Mouse (Mus musculus): ENCODE data around the gene Mrpl53. TPM values are rescaled to one million over a fixed set of nuclear protein-coding genes. Genes with fewer than 3 reads are reported as not detected.

The Mrpl53 gene
- polyA plus RNA-seq, 1 experiment: 83.6 TPM

DNA sequence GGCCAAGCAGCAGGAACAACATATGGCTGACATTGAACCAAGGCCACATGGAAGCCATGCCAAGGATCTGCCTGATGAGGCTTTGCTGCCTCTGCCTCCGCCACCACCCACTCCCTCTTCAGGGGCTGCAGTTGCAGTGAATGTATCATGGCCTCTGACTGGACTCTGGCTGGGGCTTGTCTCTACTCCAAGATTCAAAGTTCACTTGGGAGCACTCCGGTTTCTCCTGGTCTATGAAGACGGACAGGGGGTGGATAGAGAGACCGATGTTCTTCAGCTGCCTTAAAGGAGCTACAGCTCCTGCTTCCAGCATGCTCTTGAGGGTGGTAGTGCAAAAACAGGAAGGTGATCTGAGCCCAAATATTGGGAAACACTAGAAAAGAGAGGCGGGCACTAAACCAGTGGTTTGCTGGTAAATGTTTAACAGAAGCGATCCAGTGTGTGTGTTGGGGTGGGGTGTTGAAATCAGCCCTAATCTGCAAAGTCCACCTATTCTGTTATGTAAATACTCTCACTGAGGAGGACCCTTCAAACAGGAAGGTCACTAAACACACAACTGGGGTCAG, 22.7 kb downstream of the Mrpl53 start:
- Histone ChIP-seq H3K4me3 (ENCODE audit: control insufficient read depth, insufficient read depth, low read length) (no peak overlapping the region), H3K27me3 (ENCODE audit: control insufficient read depth, insufficient read depth, low read length) (peaks cover 5% of the 10 kb centered on the region), H3K36me3 (ENCODE audit: control insufficient read depth, insufficient read depth, low read length) (no peaks in the 10 kb centered on the region), H3K4me1 (replicated peaks; ENCODE audit: control insufficient read depth, insufficient read depth, low read length) (peaks cover 5% of the 10 kb centered on the region; the same call in 1 of the 2 replicates), H3K27ac (ENCODE audit: control insufficient read depth, insufficient read depth, low read length) (no peak overlapping the region)
- TF ChIP-seq POLR2A (IDR thresholded peaks at IDR 0.05; ENCODE audit: control insufficient read depth, extremely low read depth, insufficient read depth, low read length, poor library complexity): no peak
- no peak for TF ChIP-seq CTCF (IDR thresholded peaks at IDR 0.05; ENCODE audit: borderline replicate concordance, control insufficient read depth, extremely low read depth, insufficient read depth, low read length, poor library complexity)
- DNase-seq: no peak
- WGBS: 74% methylated on average over 6 of the region's 6 CpGs

- H3K4me1 ChIP-seq (replicated peaks; ENCODE audit: control insufficient read depth, insufficient read depth, low read length): peaks cover 13% of the 10 kb centered on the region
- no peak overlapping the region for H3K4me3 ChIP-seq (ENCODE audit: control insufficient read depth, insufficient read depth, low read length)
- no peaks in the 10 kb centered on the region for H3K36me3 ChIP-seq (ENCODE audit: control insufficient read depth, insufficient read depth, low read length)
- no peak for DNase-seq
- no peak overlapping the region for H3K27ac ChIP-seq (ENCODE audit: control insufficient read depth, insufficient read depth, low read length)
- TF ChIP-seq CTCF (IDR thresholded peaks at IDR 0.05; ENCODE audit: borderline replicate concordance, control insufficient read depth, extremely low read depth, insufficient read depth, low read length, poor library complexity) (no peak), POLR2A (IDR thresholded peaks at IDR 0.05; ENCODE audit: control insufficient read depth, extremely low read depth, insufficient read depth, low read length, poor library complexity) (no peak)
- 91% methylated on average over 9 of the region's 9 CpGs for WGBS
- H3K27me3 ChIP-seq (ENCODE audit: control insufficient read depth, insufficient read depth, low read length): peaks cover 5% of the 10 kb centered on the region
These were observed 23.5 kb downstream of the Mrpl53 start for GRCm38 (mm10) chr6:83132176-83132919.

DNA sequence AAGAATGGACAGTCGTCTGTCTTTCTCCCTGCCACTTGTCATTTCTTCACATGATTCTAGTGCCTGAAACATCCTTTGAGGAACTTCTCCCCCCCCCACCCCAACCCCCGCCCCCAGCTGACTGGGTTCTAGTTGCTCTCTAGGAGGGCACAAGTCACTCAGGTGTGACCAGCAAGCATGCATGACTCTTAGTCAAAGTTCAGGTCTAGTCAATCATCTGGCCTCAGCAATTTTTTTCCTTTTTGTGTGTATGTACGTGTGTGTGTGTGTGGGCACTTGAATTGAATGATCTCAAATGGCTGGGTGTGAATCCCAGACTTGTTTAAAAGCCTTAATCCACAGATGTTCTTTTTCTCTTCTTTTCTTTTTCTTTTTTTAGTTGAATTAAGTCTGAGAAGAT, 25.4 kb downstream of the Mrpl53 start:
- WGBS: 75% methylated on average over 3 of the region's 3 CpGs
- H3K27me3 ChIP-seq (ENCODE audit: control insufficient read depth, insufficient read depth, low read length): peaks cover 5% of the 10 kb centered on the region
- no peaks in the 10 kb centered on the region for H3K36me3 ChIP-seq (ENCODE audit: control insufficient read depth, insufficient read depth, low read length)
- no peak overlapping the region for H3K27ac ChIP-seq (ENCODE audit: control insufficient read depth, insufficient read depth, low read length)
- H3K4me3 ChIP-seq (ENCODE audit: control insufficient read depth, insufficient read depth, low read length): no peak overlapping the region
- TF ChIP-seq POLR2A (IDR thresholded peaks at IDR 0.05; ENCODE audit: control insufficient read depth, extremely low read depth, insufficient read depth, low read length, poor library complexity) (no peak), CTCF (IDR thresholded peaks at IDR 0.05; ENCODE audit: borderline replicate concordance, control insufficient read depth, extremely low read depth, insufficient read depth, low read length, poor library complexity) (no peak)
- DNase-seq: no peak
- peaks cover 23% of the 10 kb centered on the region for H3K4me1 ChIP-seq (replicated peaks; ENCODE audit: control insufficient read depth, insufficient read depth, low read length)

GRCm38 (mm10) chr6:83134951-83135513, 26.2 kb downstream of the Mrpl53 start, which contains the start of gene Rtkn:
Gene Rtkn (plus strand): TSS chr6:83135463.
- Histone ChIP-seq H3K36me3 (ENCODE audit: control insufficient read depth, insufficient read depth, low read length) (no peaks in the 10 kb centered on the region), H3K27me3 (ENCODE audit: control insufficient read depth, insufficient read depth, low read length) (peaks cover 5% of the 10 kb centered on the region), H3K4me3 (ENCODE audit: control insufficient read depth, insufficient read depth, low read length) (peak within 1 kb of the TSS; percentile 16; the same call in 1 of the 2 replicates), H3K27ac (ENCODE audit: control insufficient read depth, insufficient read depth, low read length) (no peak within 1 kb of the TSS), H3K4me1 (replicated peaks; ENCODE audit: control insufficient read depth, insufficient read depth, low read length) (peaks cover 23% of the 10 kb centered on the region)
- 88% methylated on average over 7 of the region's 7 CpGs for WGBS
- DNase-seq: no peak
- TF ChIP-seq CTCF (IDR thresholded peaks at IDR 0.05; ENCODE audit: borderline replicate concordance, control insufficient read depth, extremely low read depth, insufficient read depth, low read length, poor library complexity): no peak
- no peak for TF ChIP-seq POLR2A (IDR thresholded peaks at IDR 0.05; ENCODE audit: control insufficient read depth, extremely low read depth, insufficient read depth, low read length, poor library complexity)

DNA sequence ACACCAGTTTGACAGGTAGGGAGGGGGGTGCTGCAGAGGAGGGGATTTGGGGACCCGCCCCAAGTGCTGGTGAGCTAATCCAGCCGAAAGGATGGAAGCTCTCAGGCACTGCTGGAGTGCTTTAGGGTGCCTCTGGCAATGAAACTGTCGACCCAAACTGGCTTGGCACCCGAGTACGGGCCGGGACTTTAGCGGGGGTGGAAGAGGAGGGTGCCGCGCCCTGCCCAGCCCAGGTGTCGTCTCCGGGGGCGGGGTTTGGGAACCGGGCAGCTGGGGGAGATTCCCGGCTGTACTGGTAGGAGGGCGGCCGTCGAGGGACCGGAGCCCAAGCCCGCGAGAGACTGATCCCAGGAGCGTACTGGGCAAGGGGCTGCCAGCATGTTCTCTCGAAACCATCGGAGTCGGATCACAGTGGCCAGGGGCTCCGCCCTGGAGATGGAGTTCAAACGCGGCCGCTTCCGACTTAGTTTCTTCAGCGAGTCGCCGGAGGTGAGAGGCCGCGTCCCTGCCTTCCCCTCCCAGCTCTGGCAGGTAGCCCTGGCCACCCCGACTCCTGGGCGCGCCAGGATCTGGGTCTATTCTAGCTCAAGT, 26.8 kb downstream of the Mrpl53 start:
- H3K4me3 ChIP-seq (ENCODE audit: control insufficient read depth, insufficient read depth, low read length): peak overlapping the region; percentile 16; the same call in 1 of the 2 replicates
- no peak overlapping the region for H3K27ac ChIP-seq (ENCODE audit: control insufficient read depth, insufficient read depth, low read length)
- DNase-seq: no peak
- 35% methylated on average over 37 of the region's 37 CpGs for WGBS
- peaks cover 23% of the 10 kb centered on the region for H3K4me1 ChIP-seq (replicated peaks; ENCODE audit: control insufficient read depth, insufficient read depth, low read length)
- no peaks in the 10 kb centered on the region for H3K36me3 ChIP-seq (ENCODE audit: control insufficient read depth, insufficient read depth, low read length)
- TF ChIP-seq CTCF (IDR thresholded peaks at IDR 0.05; ENCODE audit: borderline replicate concordance, control insufficient read depth, extremely low read depth, insufficient read depth, low read length, poor library complexity): no peak
- no peak for TF ChIP-seq POLR2A (IDR thresholded peaks at IDR 0.05; ENCODE audit: control insufficient read depth, extremely low read depth, insufficient read depth, low read length, poor library complexity)
- peaks cover 5% of the 10 kb centered on the region for H3K27me3 ChIP-seq (ENCODE audit: control insufficient read depth, insufficient read depth, low read length)

GRCm38 (mm10) chr6:83136291-83136880, 27.5 kb downstream of the Mrpl53 start:
- peaks cover 5% of the 10 kb centered on the region for H3K27me3 ChIP-seq (ENCODE audit: control insufficient read depth, insufficient read depth, low read length)
- no peaks in the 10 kb centered on the region for H3K36me3 ChIP-seq (ENCODE audit: control insufficient read depth, insufficient read depth, low read length)
- H3K4me3 ChIP-seq (ENCODE audit: control insufficient read depth, insufficient read depth, low read length): 0 out of 2 replicates have a peak overlapping the region, but pooled peaks have one; percentile 16
- DNase-seq: no peak
- H3K4me1 ChIP-seq (replicated peaks; ENCODE audit: control insufficient read depth, insufficient read depth, low read length): peaks cover 23% of the 10 kb centered on the region
- WGBS: 74% methylated on average over 5 of the region's 5 CpGs
- TF ChIP-seq CTCF (IDR thresholded peaks at IDR 0.05; ENCODE audit: borderline replicate concordance, control insufficient read depth, extremely low read depth, insufficient read depth, low read length, poor library complexity) (no peak), POLR2A (IDR thresholded peaks at IDR 0.05; ENCODE audit: control insufficient read depth, extremely low read depth, insufficient read depth, low read length, poor library complexity) (no peak)
- no peak overlapping the region for H3K27ac ChIP-seq (ENCODE audit: control insufficient read depth, insufficient read depth, low read length)

Data from thymus, adult 2 months (tissue).